Mouse (Mus musculus): ENCODE results near the gene Aoc3.
"Not testable (repeated sequence)": the region's sequence is repeated elsewhere in the genome, so short reads cannot be mapped to it uniquely, and the experiment has no call there.

Aoc3 gene

DNA sequence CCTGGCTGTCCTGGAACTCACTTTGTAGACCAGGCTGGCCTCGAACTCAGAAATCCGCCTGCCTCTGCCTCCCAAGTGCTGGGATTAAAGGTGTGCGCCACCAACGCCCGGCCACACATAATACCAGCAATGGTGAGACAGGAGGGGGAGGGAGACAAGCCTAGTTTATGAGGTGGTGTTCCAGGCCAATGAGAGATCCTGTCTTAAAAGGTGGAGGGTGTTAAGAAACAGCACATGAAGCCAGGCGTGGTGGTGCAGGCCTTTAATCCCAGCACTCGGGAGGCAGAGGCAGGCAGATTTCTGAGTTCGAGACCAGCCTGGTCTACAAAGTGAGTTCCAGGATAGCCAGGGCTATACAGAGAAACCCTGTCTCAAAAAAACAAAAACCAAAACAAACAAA, 47.8 kb downstream of the Aoc3 start:
- DNase-seq = not testable (repeated sequence)

GRCm38 (mm10) chr11:101378926-101379325, 48.5 kb downstream of the Aoc3 start:
- DNase-seq = no peak

DNA sequence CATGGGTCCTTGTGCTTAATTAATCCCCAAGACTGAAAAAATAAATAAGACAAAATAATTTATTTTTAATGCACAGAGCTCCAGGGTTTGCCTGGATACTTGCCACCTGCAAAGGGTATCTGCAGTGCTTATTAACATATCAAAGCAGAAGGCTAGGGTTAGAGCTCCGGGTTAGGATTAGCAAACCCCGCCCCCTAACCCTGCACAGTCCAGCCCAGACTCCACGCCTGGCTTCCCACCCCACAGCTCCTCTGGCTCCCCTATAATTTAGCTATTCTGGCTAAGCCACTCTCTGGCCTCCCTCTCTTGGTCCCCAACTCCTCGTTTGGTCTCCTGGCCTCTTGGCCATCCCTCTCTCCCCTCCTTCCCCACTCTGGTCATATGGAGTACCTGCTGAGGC, 51.4 kb downstream of the Aoc3 start:
- no peak for DNase-seq
